Mouse (Mus musculus) erythroblast, embryonic 14.5 days (primary cell): ENCODE measurements around the gene Sco2.

Experiments used
- GATA1 ChIP-seq: IDR thresholded peaks from 2 replicates; pipeline ENCODE4 v1.6.1; 2012; ENCODE audit warnings: low read length, inconsistent platforms, mixed read lengths
- TAL1 ChIP-seq: IDR thresholded peaks from 3 replicates; pipeline ENCODE4 v1.6.1; 2012; ENCODE audit warnings: low read length, inconsistent platforms, mixed read lengths

DNA sequence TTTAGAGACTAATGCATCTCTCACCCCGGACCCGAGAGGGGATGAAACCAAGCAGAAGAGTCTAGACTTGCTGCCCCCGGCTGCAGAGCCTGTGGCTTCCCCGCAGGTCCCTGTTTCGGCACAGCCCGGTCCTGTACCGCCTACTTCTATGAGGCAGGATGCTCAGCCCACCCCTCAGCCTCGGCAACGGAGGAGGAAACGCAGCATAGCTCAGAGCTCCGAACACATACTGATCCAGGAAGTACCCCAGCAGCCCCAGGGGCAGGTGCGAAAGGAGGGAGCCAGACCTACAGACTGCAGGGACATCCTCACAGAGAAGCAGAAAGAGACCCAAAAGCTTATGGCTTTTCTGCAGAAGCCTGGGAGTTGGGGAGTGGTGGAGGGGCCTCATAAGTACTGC is 13.5 kb upstream of the Sco2 start:
- TF ChIP-seq GATA1 (no peak), TAL1 (no peak)
